16 mouse cellular contexts compared by ENCODE assay signal in the genomic region with DNA sequence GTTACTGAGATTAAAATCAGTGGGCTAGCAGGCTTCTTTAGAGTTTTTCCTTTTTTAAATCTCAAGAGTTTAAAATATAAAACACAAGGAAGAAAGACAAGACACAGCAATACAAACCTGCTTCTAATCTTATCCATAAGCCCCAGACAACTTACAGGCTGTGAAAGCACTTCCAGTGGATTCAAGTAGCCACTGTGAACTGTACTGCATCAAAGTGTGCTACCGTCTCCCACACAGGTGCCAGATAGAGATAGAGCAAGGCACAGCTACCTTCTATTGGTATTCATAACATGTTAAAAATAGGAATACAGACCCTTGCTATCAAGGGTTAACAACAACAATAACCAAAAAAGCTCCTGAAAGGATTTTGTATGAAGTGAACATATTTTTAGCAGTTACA.
"Had no signal": no experiment of that assay in that cellular context is flagged by ENCODE, and none has a peak within 500 bp of the region (broad histone marks: within the 10 kb centered on the region; RNA-seq: fewer than 3 reads in every experiment).

No protein-coding gene starts in this region.

- H3K4me2 ChIP-seq: lung, embryonic 15.5 days; midbrain, embryonic 11.5 days; midbrain, embryonic 13.5 days; midbrain, embryonic 15.5 days; neural tube, embryonic 12.5 days had no signal

- H3K36me3 ChIP-seq: lung, embryonic 15.5 days; midbrain, embryonic 15.5 days; neural tube, embryonic 12.5 days had no signal

- H3K27ac ChIP-seq: lung, embryonic 15.5 days; macrophage; midbrain, embryonic 13.5 days; midbrain, embryonic 15.5 days; neural tube, embryonic 12.5 days had no signal

- H3K9ac ChIP-seq: lung, embryonic 15.5 days; midbrain, embryonic 13.5 days; midbrain, embryonic 15.5 days; neural tube, embryonic 12.5 days had no signal

- ATAC-seq: lung, postnatal 0 days; midbrain, embryonic 13.5 days; midbrain, embryonic 15.5 days had no signal

- H3K27me3 ChIP-seq: lung, embryonic 15.5 days; midbrain, embryonic 13.5 days; midbrain, embryonic 15.5 days; neural tube, embryonic 12.5 days had no signal

- DNase-seq: lung, adult 2 months; lung, postnatal 14 days; lung, postnatal 36 days; right cerebral cortex, postnatal 14 days; right cerebral cortex, postnatal 4 days; spleen, adult 18-20 months; thymus, adult 18-20 months; thymus, postnatal 14 days; thymus, postnatal 36 days had no signal

- H3K4me3 ChIP-seq: lung, embryonic 15.5 days; midbrain, embryonic 13.5 days; midbrain, embryonic 15.5 days; neural tube, embryonic 12.5 days had no signal

- H3K4me1 ChIP-seq: lung, embryonic 15.5 days; neural tube, embryonic 12.5 days had no signal

- H3K9me3 ChIP-seq: lung, embryonic 15.5 days; midbrain, embryonic 13.5 days; midbrain, embryonic 15.5 days; neural tube, embryonic 12.5 days had no signal
